Mouse (Mus musculus) left cerebral cortex, postnatal 25 days (tissue): ENCODE measurements around the gene Klk6. TPM values are rescaled to one million over a fixed set of nuclear protein-coding genes. Genes with fewer than 3 reads are reported as not detected.

Experiments
- total RNA-seq, 2 experiments: library from RNA; stranded (reverse); gene quantifications; 2 replicates each; pipeline ENCODE4 v1.2.3; 2021

The Klk6 gene
- total RNA-seq, 2 experiments from 2014 or later = 1.0 to 1.4 TPM

Other genes starting within 250 kb of the Klk6 start
- 10 to 100 TPM; 15.0 to 17.1 TPM for gene Zfp719, start 244.9 kb upstream of the Klk6 start, total RNA-seq
- under 1 TPM in 1 of 2 experiments, not detected in 1; 0.37 TPM for gene Zfp819, start 217.3 kb upstream of the Klk6 start, total RNA-seq
- not detected for gene Ceacam18, start 189.8 kb upstream of the Klk6 start, total RNA-seq
- gene Siglece, start 164.3 kb upstream of the Klk6 start, total RNA-seq = 1 to 10 TPM; 1.1 to 1.3 TPM
- 1 to 10 TPM; 7.5 to 8.7 TPM for gene Ctu1, start 152.5 kb upstream of the Klk6 start, total RNA-seq
- not detected for gene Klk14, start 134.1 kb upstream of the Klk6 start, total RNA-seq
- not detected for gene Klk13, start 111.9 kb upstream of the Klk6 start, total RNA-seq
- not detected for gene Klk12, start 55.6 kb upstream of the Klk6 start, total RNA-seq
- gene Klk11, start 49.9 kb upstream of the Klk6 start, total RNA-seq = not detected
- gene Klk10, start 43.5 kb upstream of the Klk6 start, total RNA-seq = not detected
- not detected for gene Klk9, start 32.6 kb upstream of the Klk6 start, total RNA-seq
- gene Klk8, start 26.9 kb upstream of the Klk6 start, total RNA-seq = 1 to 10 TPM; 2.2 to 3.3 TPM
- gene Klk7, start 13.2 kb upstream of the Klk6 start, total RNA-seq = not detected
- gene Klk5, start 17.5 kb downstream of the Klk6 start, total RNA-seq = not detected
- gene Klk4, start 56.7 kb downstream of the Klk6 start, total RNA-seq = not detected
- not detected for gene Klk15, start 109.2 kb downstream of the Klk6 start, total RNA-seq
- not detected for gene Klk1b8, start 126.2 kb downstream of the Klk6 start, total RNA-seq
- not detected for gene Klk1b1, start 142.3 kb downstream of the Klk6 start, total RNA-seq
- not detected for gene Klk1b9, start 151.6 kb downstream of the Klk6 start, total RNA-seq
- gene Klk1b11, start 171.4 kb downstream of the Klk6 start, total RNA-seq = not detected
- not detected for gene Klk1b26, start 187.7 kb downstream of the Klk6 start, total RNA-seq
- gene Klk1b27, start 227.8 kb downstream of the Klk6 start, total RNA-seq = not detected